Mouse (Mus musculus): ENCODE data around the gene Rras. TPM values are rescaled to one million over a fixed set of nuclear protein-coding genes. Genes with fewer than 3 reads are reported as not detected.

Rras gene
- polyA plus RNA-seq, 2 experiments = 15.4 to 16.3 TPM

- no peak overlapping the region for H3K4me3 ChIP-seq (ENCODE audit: insufficient read depth in 1 of 2, low read depth in 2 of 2, low read length in 2 of 2)
- no peak for TF ChIP-seq EP300 (IDR thresholded peaks at IDR 0.05; ENCODE audit: low read depth)
- TF ChIP-seq CTCF (IDR thresholded peaks at IDR 0.05; ENCODE audit: low read depth) = peak; percentile 95
- no peaks in the 10 kb centered on the region for H3K9me3 ChIP-seq (ENCODE audit: control insufficient read depth, low read length)
- H3K27me3 ChIP-seq (ENCODE audit: control insufficient read depth, insufficient read depth, low read length) = no peaks in the 10 kb centered on the region
- peak in 1 of 3 experiments; percentile 40 for DNase-seq (ENCODE audit: low read depth in 3 of 3, low spot score in 3 of 3)
- peak; percentile 55; the same call in 1 of the 2 replicates for ATAC-seq (ENCODE audit: insufficient read depth)
- no peak overlapping the region for H3K27ac ChIP-seq
- no peaks in the 10 kb centered on the region for H3K4me1 ChIP-seq (replicated peaks; ENCODE audit: control insufficient read depth in 2 of 2, insufficient read depth in 2 of 2, low read length in 1 of 2)
- H3K4me2 ChIP-seq (ENCODE audit: low read depth) = no peak overlapping the region
- 46% methylated on average over 7 of the region's 7 CpGs for WGBS (ENCODE audit: insufficient replicate concordance)
- H3K36me3 ChIP-seq (replicated peaks; ENCODE audit: control insufficient read depth, insufficient read depth, low read depth) = peaks cover 27% of the 10 kb centered on the region
- H3K9ac ChIP-seq (replicated peaks) = no peak overlapping the region
These were observed 20.1 kb downstream of the Rras start for GRCm38 (mm10) chr7:45037720-45038361.

DNA sequence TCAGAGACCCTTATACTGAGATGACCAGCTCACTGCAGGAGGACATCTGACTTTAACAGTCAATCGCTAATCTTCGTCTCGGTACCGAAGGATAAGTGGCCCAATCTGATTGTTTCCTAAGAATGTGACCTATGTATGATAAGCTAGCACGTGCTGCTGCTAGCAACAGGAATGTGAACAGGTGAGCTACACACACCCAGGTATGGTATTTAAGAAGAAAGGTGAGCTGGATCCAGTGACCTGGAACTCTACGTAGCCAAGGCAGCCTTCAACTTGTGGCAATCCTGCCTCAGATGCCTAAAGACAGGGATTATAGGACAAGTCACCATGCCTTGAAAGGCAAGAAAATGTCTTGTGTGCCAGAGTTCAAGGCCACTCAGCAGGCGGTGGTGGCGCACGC lies 20.6 kb downstream of the Rras start:
- Histone ChIP-seq H3K4me2 (ENCODE audit: low read depth) (no peak overlapping the region), H3K27me3 (ENCODE audit: control insufficient read depth, insufficient read depth, low read length) (no peaks in the 10 kb centered on the region), H3K4me1 (replicated peaks; ENCODE audit: control insufficient read depth in 2 of 2, insufficient read depth in 2 of 2, low read length in 1 of 2) (no peaks in the 10 kb centered on the region), H3K4me3 (ENCODE audit: insufficient read depth in 1 of 2, low read depth in 2 of 2, low read length in 2 of 2) (no peak overlapping the region), H3K27ac (no peak overlapping the region), H3K9ac (replicated peaks) (no peak overlapping the region), H3K9me3 (ENCODE audit: control insufficient read depth, low read length) (no peaks in the 10 kb centered on the region), H3K36me3 (replicated peaks; ENCODE audit: control insufficient read depth, insufficient read depth, low read depth) (peaks cover 28% of the 10 kb centered on the region)
- WGBS (ENCODE audit: insufficient replicate concordance) = 76% methylated on average over 9 of the region's 9 CpGs
- ATAC-seq (ENCODE audit: insufficient read depth) (no peak), DNase-seq (ENCODE audit: low read depth in 3 of 3, low spot score in 3 of 3) (no peak)
- TF ChIP-seq CTCF (IDR thresholded peaks at IDR 0.05; ENCODE audit: low read depth) (no peak), EP300 (IDR thresholded peaks at IDR 0.05; ENCODE audit: low read depth) (no peak)

GRCm38 (mm10) chr7:45040851-45041250 lies 23.1 kb downstream of the Rras start:
- 84% methylated on average over 9 of the region's 9 CpGs for WGBS (ENCODE audit: insufficient replicate concordance)
- Histone ChIP-seq H3K27ac (no peak overlapping the region), H3K27me3 (ENCODE audit: control insufficient read depth, insufficient read depth, low read length) (no peaks in the 10 kb centered on the region), H3K9me3 (ENCODE audit: control insufficient read depth, low read length) (no peaks in the 10 kb centered on the region), H3K4me1 (replicated peaks; ENCODE audit: control insufficient read depth in 2 of 2, insufficient read depth in 2 of 2, low read length in 1 of 2) (no peaks in the 10 kb centered on the region), H3K4me3 (ENCODE audit: insufficient read depth in 1 of 2, low read depth in 2 of 2, low read length in 2 of 2) (no peak overlapping the region), H3K4me2 (ENCODE audit: low read depth) (no peak overlapping the region), H3K9ac (replicated peaks) (no peak overlapping the region), H3K36me3 (replicated peaks; ENCODE audit: control insufficient read depth, insufficient read depth, low read depth) (peaks cover 19% of the 10 kb centered on the region)
- ATAC-seq (ENCODE audit: insufficient read depth) (no peak), DNase-seq (ENCODE audit: low read depth in 3 of 3, low spot score in 3 of 3) (no peak)
- TF ChIP-seq EP300 (IDR thresholded peaks at IDR 0.05; ENCODE audit: low read depth) = no peak
- no peak for TF ChIP-seq CTCF (IDR thresholded peaks at IDR 0.05; ENCODE audit: low read depth)

DNA sequence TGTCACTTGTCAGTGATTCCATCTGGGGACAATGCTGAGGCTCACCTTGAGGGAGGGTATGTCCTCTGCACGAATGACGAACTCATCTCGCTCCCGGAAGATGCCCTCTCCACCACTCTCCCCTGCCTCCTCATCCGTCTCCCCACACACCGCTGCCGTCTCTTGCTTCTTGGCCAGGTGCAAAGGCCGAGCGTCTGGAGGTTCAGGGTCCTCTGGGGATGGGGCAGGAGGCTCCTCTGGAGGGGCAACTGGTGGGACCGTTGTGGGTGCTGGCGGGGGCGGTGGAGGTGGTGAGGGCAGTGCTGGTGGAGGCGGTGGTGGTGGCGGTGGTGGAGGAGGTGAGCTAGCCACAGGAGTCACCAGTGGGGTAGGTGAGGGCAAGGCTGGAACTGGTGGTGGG lies 25.5 kb downstream of the Rras start:
- H3K9ac ChIP-seq (replicated peaks) = no peak overlapping the region
- no peaks in the 10 kb centered on the region for H3K4me1 ChIP-seq (replicated peaks; ENCODE audit: control insufficient read depth in 2 of 2, insufficient read depth in 2 of 2, low read length in 1 of 2)
- H3K36me3 ChIP-seq (replicated peaks; ENCODE audit: control insufficient read depth, insufficient read depth, low read depth) = peaks cover 26% of the 10 kb centered on the region
- DNase-seq (ENCODE audit: low read depth in 3 of 3, low spot score in 3 of 3) (no peak), ATAC-seq (ENCODE audit: insufficient read depth) (no peak)
- no peak overlapping the region for H3K27ac ChIP-seq
- no peak overlapping the region for H3K4me2 ChIP-seq (ENCODE audit: low read depth)
- WGBS (ENCODE audit: insufficient replicate concordance) = 90% methylated on average over 14 of the region's 14 CpGs
- no peaks in the 10 kb centered on the region for H3K9me3 ChIP-seq (ENCODE audit: control insufficient read depth, low read length)
- TF ChIP-seq CTCF (IDR thresholded peaks at IDR 0.05; ENCODE audit: low read depth) (no peak), EP300 (IDR thresholded peaks at IDR 0.05; ENCODE audit: low read depth) (no peak)
- no peak overlapping the region for H3K4me3 ChIP-seq (ENCODE audit: insufficient read depth in 1 of 2, low read depth in 2 of 2, low read length in 2 of 2)
- no peaks in the 10 kb centered on the region for H3K27me3 ChIP-seq (ENCODE audit: control insufficient read depth, insufficient read depth, low read length)

DNA sequence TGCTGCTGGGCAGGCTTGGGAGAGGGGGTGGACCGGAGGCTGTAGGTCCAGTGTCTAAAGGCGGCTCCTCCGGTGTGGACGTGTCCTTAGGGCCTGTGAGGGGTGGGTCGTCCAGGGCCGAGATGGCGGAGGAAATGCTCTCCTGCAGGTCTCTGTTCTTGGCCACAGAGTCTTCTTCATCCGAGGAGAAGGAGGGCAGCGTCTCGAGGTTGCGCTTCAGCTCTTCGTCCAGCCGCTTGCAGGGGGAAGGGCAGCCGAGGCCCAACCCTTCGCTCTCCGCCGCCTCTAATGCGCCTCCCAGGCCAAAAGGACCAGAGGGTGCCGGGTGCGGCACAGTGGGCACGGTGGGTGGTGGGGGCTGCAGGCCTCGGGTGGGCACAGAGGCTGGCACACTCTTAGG lies 28.0 kb downstream of the Rras start:
- ATAC-seq (ENCODE audit: insufficient read depth) = no peak
- no peak for DNase-seq (ENCODE audit: low read depth in 3 of 3, low spot score in 3 of 3)
- H3K4me2 ChIP-seq (ENCODE audit: low read depth) = no peak overlapping the region
- H3K9me3 ChIP-seq (ENCODE audit: control insufficient read depth, low read length) = no peaks in the 10 kb centered on the region
- peaks cover 0 to under 1% of the 10 kb centered on the region in 2 experiments; a peak in 1 of 4 replicates for H3K4me1 ChIP-seq (replicated peaks; ENCODE audit: control insufficient read depth in 2 of 2, insufficient read depth in 2 of 2, low read length in 1 of 2)
- H3K4me3 ChIP-seq (ENCODE audit: insufficient read depth in 1 of 2, low read depth in 2 of 2, low read length in 2 of 2) = no peak overlapping the region
- H3K27me3 ChIP-seq (ENCODE audit: control insufficient read depth, insufficient read depth, low read length) = no peaks in the 10 kb centered on the region
- H3K27ac ChIP-seq = no peak overlapping the region
- 86% methylated on average over 22 of the region's 22 CpGs for WGBS (ENCODE audit: insufficient replicate concordance)
- TF ChIP-seq EP300 (IDR thresholded peaks at IDR 0.05; ENCODE audit: low read depth) (no peak), CTCF (IDR thresholded peaks at IDR 0.05; ENCODE audit: low read depth) (no peak)
- peaks cover 29% of the 10 kb centered on the region for H3K36me3 ChIP-seq (replicated peaks; ENCODE audit: control insufficient read depth, insufficient read depth, low read depth)
- H3K9ac ChIP-seq (replicated peaks) = no peak overlapping the region

All from liver, embryonic 14.5 days (tissue).